Mouse (Mus musculus) spleen, postnatal 14 days (tissue): ENCODE measurements at regions not wholly inside any gene's neighbourhood (a gene's known extent, or its start where the extent isn't known, plus 50 kb on each side); places are given as distances from the start of the nearest gene placed in this dataset.

Experiments used
- DNase-seq, 2 experiments: peaks; one replicate each; pipeline ENCODE4 v3.0.0; 2021 to 2022; ENCODE audit warnings: low spot score in 2 of 2

GRCm38 (mm10) chr11:117413133-117413532 lies 71.0 kb upstream of the Gm11733 start:
- no peak for DNase-seq

GRCm38 (mm10) chr11:117413942-117414705 lies 70.0 kb upstream of the Gm11733 start:
- DNase-seq, result no peak

GRCm38 (mm10) chr11:117414871-117415323 lies 69.3 kb upstream of the Gm11733 start:
- peak in 1 of 2 experiments; percentile 13 for DNase-seq

GRCm38 (mm10) chr11:117415466-117415865 lies 68.7 kb upstream of the Gm11733 start:
- DNase-seq, result no peak

- DNase-seq, result peak; percentile 21 to 46
Measured at GRCm38 (mm10) chr11:117415955-117416354, 68.2 kb upstream of the Gm11733 start.

GRCm38 (mm10) chr11:117416984-117417670 lies 67.0 kb upstream of the Gm11733 start:
- no peak for DNase-seq

- DNase-seq, result no peak
Measured at GRCm38 (mm10) chr11:117417959-117418574, 66.1 kb upstream of the Gm11733 start.

GRCm38 (mm10) chr11:117418939-117419338 lies 65.2 kb upstream of the Gm11733 start:
- no peak for DNase-seq

- DNase-seq, result no peak
Measured at GRCm38 (mm10) chr11:117419351-117419969, 64.7 kb upstream of the Gm11733 start.

GRCm38 (mm10) chr11:117422713-117423112 lies 61.5 kb upstream of the Gm11733 start:
- DNase-seq, result no peak

GRCm38 (mm10) chr11:117423422-117423821 lies 60.7 kb upstream of the Gm11733 start:
- DNase-seq, result no peak

GRCm38 (mm10) chr11:117425466-117425865 lies 58.7 kb upstream of the Gm11733 start:
- DNase-seq, result no peak

GRCm38 (mm10) chr11:117425927-117426326 lies 58.2 kb upstream of the Gm11733 start:
- no peak for DNase-seq

- no peak for DNase-seq
Measured at GRCm38 (mm10) chr11:117426651-117427050, 57.5 kb upstream of the Gm11733 start.

GRCm38 (mm10) chr11:117427808-117428510 lies 56.2 kb upstream of the Gm11733 start:
- DNase-seq, result no peak

- DNase-seq, result no peak
Measured at GRCm38 (mm10) chr11:117429326-117429752, 54.8 kb upstream of the Gm11733 start.

GRCm38 (mm10) chr11:117429894-117430293 lies 54.3 kb upstream of the Gm11733 start:
- no peak for DNase-seq

GRCm38 (mm10) chr11:117434056-117434455 lies 50.1 kb upstream of the Gm11733 start:
- DNase-seq, result peak in 1 of 2 experiments; percentile 8
